Mouse (Mus musculus) right cerebral cortex, adult 18-20 months (tissue): ENCODE measurements around the gene Cables2.
A peak's percentile ranks its signal among the peaks of the same experiment; 100 is the strongest.

Experiments
- DNase-seq: peaks from one replicate; pipeline ENCODE4 v3.0.0; 2022; ENCODE audit warnings: mixed read lengths

Gene Cables2

DNA sequence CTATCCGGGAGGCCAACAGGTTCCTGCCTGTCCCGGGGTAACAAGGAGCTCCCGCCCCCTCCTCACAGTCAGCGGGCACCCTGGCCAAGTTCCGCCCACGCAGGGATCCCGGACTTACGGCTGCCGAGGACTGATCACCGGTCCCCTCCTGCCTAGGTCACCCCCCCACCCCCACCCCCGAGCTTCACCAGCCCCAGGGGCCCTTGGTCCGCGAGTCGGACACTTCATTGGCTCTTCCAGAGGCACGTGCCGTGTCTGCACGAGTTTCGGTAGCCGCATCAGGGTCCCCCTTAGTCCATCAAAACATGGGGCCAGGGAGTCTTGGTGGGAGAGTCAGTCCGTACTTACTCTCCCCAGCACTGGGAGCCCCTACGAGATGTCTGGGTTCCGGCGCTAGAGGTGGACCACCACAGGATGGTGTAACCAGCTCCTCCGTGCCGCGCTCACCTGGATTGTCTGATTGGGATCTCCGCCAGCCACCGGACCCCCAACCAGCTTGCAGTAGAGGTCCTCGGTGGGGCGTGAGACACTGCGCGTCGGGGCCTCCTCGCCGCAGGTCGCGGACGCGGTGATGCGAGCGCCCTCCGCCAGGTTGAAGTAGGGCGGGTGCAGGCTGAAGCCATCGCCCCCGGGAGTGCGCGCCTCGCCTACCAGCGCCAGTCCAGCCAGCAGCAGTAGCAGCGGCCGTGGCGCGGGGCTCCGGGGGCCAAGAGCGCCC lies 48.1 kb downstream of the Cables2 start:
- DNase-seq = no peak

DNA sequence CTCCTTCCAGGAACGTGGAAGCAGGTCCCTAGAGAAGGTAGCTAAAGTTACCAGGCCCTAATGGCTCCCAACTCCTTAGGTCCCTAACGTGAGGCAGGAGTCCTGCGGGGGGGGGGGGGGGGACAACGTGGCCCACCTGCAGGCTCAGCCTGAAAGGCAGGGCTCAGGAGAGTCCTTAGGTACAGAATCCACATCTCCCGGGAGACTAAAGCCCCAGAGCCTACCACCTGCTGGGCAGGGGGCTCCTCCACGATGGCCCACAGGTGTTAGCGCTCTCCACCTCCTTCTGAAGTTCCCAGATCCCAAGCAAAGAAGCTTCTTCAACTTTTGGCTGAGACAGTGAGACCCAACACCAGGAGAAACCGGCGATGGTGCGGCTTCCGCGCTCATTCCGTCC lies 48.7 kb downstream of the Cables2 start:
- DNase-seq = no peak

DNA sequence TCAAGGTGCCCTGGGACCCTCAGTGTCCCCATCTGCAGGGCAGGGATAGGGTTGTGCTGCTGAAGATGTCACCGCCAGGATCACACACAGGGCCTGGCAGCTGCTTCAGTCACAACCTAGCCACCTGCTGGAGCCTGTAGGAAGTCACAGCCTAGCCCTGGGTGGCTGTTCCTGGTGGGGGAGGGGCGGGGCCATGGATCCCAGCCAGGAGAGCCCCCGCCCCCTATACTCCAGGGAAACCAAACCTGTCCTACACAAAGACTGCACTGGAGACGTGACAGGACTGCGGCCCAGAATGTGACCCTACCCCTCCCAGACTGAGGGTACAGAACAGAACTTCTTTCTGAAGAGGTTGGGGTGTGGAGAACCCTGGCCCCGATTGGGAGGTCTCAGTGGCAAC lies 51.0 kb downstream of the Cables2 start:
- DNase-seq = no peak

DNA sequence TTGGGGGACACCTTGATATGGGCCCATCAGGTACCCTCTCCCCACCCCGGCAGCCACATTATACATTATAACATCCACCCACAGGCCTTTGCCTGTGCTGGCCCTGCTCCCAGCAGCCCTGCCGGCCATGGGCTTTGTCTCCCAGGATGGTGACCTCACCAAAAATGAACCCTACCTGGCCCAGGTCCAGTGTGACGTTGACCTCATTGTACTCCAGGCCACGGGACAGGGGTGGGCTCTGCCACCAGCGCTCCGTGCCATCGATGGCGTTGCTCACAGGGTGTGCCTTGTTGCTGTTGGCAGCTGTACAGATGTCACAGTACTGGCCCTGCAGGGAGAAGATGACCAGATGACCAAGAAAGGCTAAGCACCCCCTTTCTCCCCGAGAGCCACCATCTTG lies 52.2 kb downstream of the Cables2 start:
- DNase-seq = no peak

DNA sequence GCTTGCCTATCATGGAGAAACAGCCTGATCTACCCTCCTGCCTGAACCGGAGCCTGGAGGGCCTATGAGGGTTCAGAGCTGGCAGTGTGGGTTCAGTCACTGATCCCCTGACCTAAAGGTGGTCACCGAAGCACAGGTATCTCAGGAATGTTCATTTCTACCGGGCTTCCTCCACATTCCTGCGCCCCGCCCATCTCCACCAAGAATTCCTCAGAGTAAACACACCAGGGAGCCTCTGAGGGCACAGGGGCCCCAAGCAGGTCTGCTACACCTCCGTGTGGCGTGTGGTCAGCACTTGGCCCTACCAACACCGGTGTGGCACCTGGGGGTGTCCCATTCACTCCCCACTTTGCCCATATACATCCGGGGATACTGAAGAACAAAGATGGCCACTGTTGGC lies 53.1 kb downstream of the Cables2 start:
- DNase-seq = no peak

DNA sequence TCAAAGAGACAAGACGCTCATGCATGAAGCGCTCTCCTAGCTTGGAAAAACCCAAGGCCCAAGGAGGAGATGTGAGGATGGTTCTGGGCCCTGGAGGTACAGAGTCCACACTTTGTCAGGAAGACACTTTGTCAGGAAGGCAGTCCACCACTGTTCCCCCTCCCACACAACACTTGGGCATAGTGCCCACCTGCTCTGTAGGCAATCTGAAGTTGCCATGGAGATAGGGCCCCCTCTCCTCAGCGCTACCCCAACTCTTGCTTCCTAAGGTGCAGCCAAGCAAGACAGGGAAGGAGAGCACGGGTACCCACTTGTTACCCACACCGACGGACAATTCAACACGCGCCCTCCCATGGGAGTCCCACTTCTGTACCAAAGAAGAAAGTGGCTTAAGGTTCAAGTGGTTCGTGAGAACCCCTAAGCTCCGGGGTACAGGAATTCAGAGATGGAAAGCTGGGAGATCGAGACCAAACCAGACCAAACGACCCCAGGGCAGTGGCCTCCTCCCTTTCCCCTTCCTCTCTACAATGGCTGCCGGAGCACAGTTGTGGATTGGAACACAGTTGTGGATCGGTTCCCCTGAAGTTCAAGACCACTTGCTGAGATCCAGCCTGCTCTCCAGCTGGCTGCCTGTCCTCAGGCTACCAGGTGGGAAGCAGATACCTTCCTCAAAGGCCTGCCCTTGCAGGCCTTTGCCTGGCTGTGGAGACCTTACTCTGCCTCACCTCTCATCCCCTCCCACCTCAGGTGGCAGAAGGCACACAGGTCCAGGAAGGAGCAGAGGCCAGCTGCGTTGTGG lies 54.0 kb downstream of the Cables2 start:
- no peak for DNase-seq

DNA sequence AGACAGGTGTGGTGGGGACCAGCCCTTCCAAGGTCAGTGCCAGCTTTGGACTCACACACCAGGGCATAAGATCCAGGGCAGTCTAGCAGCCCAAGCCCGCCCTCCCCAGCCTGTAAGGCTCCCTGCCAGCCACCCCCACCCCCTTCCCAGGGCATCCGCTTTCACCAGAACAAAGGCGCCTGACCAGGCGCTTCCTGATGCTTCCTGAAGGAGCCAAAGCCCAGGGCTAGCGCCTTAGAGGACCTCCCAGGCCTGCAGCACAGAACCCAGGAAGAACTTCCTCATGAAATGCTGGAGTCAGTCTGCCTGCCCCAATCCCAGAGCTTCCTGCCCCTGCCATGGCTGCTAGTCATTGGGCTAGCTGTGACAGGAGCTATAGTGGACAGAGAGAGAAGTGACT lies 54.6 kb downstream of the Cables2 start:
- DNase-seq = no peak

DNA sequence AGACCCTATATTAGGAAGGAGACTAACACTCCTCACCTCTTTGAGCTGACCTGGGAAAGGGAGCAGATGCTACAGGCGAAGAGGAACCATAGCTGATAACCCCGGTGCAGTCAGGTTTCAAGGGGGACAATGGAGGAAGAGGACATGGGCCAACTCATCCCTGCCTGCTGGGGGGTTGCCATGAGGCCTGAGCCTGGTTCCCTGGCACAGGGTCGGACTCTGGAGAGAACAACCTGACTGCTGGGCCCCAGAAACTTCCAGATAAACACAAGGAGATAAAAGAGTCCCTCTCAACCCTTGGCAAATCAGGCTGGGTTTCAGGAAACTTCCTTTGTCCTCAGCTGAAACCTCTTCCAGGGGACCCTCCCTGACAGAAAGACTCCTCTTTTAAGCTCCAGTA lies 55.1 kb downstream of the Cables2 start:
- no peak for DNase-seq

DNA sequence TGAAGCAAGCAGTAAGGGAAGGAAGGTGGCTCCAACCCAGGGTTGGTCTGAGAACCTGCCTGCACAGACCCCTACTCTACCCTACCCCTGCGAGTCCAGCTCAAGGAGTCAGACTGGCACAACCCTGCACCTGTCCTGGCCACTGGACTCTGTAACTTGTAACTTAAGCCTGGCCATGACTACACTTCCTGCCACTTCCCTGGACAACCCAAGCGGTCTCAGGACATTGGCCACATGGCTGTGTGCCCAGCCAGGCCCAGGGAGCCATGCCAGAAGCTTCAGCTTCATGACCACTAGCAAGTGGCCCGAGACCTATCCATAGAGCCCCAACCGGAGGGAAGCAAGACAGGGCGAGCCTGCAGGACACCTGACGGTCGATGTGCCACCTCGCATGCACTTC lies 55.7 kb downstream of the Cables2 start:
- DNase-seq = peak; percentile 37

DNA sequence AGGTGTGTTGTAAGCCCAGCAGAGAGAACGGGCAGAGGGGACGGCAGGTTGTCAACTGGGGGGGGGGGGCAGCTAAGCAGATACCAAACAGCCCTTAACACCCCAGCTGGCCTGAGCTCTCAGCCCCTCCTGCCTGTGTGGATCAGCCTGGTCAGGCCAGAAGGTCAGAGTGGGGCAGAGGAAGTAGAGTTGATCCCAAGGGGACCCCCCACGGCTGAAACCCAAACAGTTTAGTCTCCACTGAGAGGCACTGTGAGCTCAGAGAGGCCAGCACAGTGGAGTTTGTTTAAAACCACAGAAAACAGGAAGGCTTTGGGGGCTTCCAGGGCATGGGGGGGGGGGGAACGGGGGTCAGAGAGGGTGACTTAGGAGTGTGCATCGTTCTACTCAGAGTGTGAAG lies 56.4 kb downstream of the Cables2 start:
- no peak for DNase-seq

DNA sequence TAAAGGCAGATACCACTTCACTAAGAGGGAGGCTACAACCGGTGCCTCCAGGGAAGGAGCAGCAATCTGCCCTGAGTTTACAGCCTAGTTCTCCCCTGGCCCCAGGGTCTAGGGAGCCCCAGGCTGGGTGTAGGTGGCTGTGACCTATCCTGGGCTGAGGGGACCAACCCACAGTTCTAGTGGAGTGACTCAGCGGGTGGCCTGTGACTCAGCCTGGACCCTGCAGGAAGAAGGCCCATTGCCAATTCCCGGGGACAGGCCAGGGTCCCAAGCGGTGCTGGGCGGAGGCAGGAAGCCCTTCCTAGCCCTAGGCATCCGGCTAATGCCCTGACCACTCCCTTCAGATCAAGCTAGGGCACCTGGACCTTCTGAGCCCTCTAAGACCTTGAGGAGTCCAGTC lies 57.3 kb downstream of the Cables2 start:
- DNase-seq = no peak

DNA sequence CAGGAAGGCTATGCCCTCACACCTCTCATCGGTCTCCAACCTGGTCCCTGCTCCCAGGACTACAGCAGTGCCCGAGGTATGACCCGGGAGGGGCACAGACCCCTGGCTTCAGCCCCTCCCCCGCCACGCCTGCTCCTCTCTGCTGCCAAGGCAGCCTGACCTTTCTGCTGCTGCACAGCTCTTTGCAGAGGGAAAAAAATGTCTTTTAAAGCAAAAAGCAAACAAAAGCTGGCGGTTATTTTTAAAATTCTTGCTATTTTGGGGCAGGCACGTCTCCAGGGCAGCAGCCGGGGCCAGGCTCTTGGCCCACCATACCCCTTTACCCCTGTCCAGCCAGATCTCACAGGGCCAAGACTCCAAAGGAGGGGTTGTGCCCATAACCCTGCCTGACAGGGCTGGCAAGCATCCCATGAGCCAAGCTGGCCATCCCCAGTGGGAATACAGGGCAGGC lies 58.3 kb downstream of the Cables2 start:
- DNase-seq = no peak

DNA sequence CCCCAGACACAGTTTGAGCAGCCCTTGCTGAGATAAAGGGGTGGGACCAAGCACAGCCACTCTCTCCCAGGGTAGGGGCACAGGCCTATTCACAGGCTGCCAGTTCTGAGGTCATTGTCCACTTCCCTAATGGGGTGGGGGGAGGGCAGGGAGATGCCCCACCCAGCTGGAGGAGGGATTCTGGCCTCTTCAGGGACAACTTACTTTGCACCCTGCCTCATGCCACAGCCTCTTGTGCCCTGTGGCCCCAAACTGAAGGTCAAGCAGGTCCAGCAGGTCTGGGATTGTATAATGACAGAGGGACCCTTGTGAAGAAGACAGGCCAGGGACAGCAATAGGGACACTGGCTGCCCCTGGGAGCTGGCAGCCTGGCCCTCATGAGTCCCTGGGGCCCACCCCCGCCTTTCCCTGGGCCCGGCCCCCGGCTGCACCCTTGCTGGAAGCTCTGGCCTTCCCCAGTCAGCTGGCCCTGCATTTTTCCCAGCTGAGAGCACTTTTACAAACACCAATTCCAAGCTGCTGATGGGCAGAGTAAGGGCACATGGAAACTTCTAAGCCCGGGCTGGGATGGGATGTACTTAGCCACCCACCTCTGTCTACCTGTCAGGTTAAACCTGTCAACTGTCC lies 58.8 kb downstream of the Cables2 start:
- no peak for DNase-seq

DNA sequence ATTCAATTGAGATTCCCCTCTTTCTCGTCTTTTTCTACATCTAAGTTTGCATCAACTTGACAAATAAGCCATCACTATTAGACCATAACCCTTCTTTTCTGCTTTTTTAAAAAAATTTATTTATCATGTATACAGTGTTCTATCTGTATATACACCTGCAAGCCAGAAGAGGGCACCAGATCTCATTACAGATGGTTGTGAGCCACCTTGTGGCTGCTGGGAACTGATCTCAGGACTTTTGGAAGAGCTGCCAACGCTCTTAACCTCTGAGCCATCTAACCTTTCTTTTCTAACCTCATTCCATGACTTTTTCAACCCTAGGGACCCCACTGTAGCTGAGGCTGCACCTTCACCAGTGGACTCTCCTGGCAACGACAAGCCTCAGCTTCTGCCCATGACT lies 61.0 kb downstream of the Cables2 start:
- no peak for DNase-seq

DNA sequence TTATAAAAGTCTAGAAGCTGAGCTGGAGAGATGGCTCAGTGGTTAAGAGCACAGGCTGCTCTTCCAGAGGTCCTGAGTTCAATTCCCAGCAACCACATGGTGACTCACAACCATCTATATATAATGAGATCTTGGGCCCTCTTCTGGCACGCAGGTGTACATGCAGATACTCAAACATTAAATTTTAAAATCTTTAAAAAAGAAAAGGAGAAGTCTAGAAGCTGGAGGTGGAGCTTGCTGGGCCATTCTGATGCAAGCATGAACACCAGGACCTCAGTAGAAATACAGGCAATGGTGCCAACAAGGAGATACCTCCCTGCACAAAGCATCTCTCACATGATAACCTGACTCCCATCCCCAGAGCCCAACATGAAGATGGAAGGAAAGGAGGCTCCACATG lies 64.3 kb downstream of the Cables2 start:
- no peak for DNase-seq
